ENCODE assay signal across 8 mouse cellular contexts in the genomic region with DNA sequence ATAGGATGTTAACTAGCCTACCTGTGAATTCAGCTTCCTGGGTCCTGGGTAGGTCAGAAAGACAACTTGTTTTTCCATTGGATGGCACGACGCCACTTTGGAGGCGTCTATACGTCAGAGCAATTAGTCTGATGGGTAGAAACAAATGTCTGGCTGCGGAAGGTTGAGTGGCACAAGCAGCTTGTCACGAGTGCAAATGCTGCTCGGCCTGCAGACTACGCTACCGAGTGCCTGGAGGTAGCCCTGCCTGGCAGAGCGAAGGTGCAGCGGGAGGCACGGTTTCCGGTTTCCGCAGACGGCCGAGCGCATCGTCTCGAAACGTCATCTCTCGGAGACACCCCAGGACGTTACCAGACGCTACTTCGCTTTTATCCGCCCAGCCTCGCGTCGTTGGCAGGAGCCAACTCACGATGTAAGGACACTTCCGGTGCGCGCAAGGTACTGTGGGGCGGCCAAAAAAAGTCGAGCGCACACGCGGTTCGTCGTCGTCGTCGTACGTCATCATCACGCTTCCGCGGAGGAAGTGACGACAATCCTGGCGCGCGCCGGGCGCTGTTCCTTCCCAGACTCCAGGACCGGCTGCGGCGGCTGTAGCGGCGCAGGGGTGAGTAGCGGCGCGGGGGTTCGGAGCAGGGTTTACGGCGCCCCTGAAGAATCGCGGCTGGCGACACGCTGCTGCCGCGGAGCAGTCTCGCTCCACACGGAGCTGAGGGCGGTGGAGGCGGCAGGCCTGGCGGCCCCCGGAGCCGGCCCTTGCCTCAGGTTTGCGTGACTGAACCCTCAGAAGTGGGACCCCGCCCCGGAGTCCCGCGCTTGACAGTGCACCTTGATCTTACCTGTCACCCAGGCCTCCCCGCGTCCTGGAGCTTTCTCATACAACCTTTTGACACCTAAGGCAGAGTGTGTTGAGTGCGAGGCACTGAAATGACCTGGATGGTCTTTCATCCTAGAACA. TPM values are rescaled to one million over a fixed set of nuclear protein-coding genes. Genes with fewer than 3 reads are reported as not detected.
DNase-seq lines count a peak whose midpoint lies in the region; ATAC-seq lines count a peak whose summit lies in the region.

A gene (plus strand): TSS at position 517 of the 954 bp plus-strand sequence.

- no peaks in the 10 kb centered on the region for H3K9me3 ChIP-seq in heart, embryonic 13.5 days
- H3K9me3 ChIP-seq in liver, embryonic 12.5 days (replicated peaks), result no peaks in the 10 kb centered on the region
- no peaks in the 10 kb centered on the region for H3K9me3 ChIP-seq in stomach, embryonic 15.5 days

- peak; percentile 100 for DNase-seq in CD4-positive, CD25-positive, alpha-beta regulatory T cell, adult 2 months (ENCODE audit: low read depth, low spot score)
- peak; percentile 87 for DNase-seq in fat pad, adult 2 months (ENCODE audit: extremely low read depth, low read depth, low spot score)
- DNase-seq in kidney, postnatal 10 days, result peak; percentile 98
- peak; percentile 95 to 97 for DNase-seq in natural killer cell, adult 2 months (ENCODE audit: low spot score in 2 of 2)

- no peaks in the 10 kb centered on the region for H3K27me3 ChIP-seq in heart, embryonic 13.5 days (replicated peaks)
- no peaks in the 10 kb centered on the region for H3K27me3 ChIP-seq in liver, embryonic 12.5 days (replicated peaks)
- no peaks in the 10 kb centered on the region for H3K27me3 ChIP-seq in stomach, embryonic 15.5 days (replicated peaks)

- H3K9ac ChIP-seq in heart, embryonic 13.5 days, result peak within 1 kb of the TSS; percentile 94
- H3K9ac ChIP-seq in liver, embryonic 12.5 days, result peak within 1 kb of the TSS; percentile 87
- H3K9ac ChIP-seq in stomach, embryonic 15.5 days, result peak within 1 kb of the TSS; percentile 94

- peak within 1 kb of the TSS; percentile 88 for H3K27ac ChIP-seq in brown adipose tissue, adult 24 weeks (replicated peaks; ENCODE audit: low read depth, low read length)
- peak within 1 kb of the TSS; percentile 91 for H3K27ac ChIP-seq in heart, embryonic 13.5 days (replicated peaks)
- H3K27ac ChIP-seq in liver, embryonic 12.5 days, result peak within 1 kb of the TSS; percentile 95
- H3K27ac ChIP-seq in stomach, embryonic 15.5 days, result peak within 1 kb of the TSS; percentile 91

- WGBS in heart, embryonic 13.5 days, result under 1% methylated on average over 84 of the region's 84 CpGs
- WGBS in liver, embryonic 12.5 days (ENCODE audit: insufficient replicate concordance), result under 1% methylated on average over 84 of the region's 84 CpGs
- WGBS in stomach, embryonic 15.5 days, result under 1% methylated on average over 84 of the region's 84 CpGs

- peaks cover 57% of the 10 kb centered on the region for H3K36me3 ChIP-seq in heart, embryonic 13.5 days
- H3K36me3 ChIP-seq in liver, embryonic 12.5 days, result peaks cover 58% of the 10 kb centered on the region
- H3K36me3 ChIP-seq in stomach, embryonic 15.5 days, result peaks cover 11% of the 10 kb centered on the region

- peak within 1 kb of the TSS; percentile 92 for H3K4me2 ChIP-seq in heart, embryonic 13.5 days
- H3K4me2 ChIP-seq in liver, embryonic 12.5 days, result peak within 1 kb of the TSS; percentile 68
- peak within 1 kb of the TSS; percentile 76 for H3K4me2 ChIP-seq in stomach, embryonic 15.5 days

- no peaks in the 10 kb centered on the region for H3K4me1 ChIP-seq in brown adipose tissue, adult 24 weeks (ENCODE audit: control insufficient read depth, insufficient read depth, insufficient read length, low read length)
- peaks cover 12% of the 10 kb centered on the region for H3K4me1 ChIP-seq in heart, embryonic 13.5 days
- H3K4me1 ChIP-seq in liver, embryonic 12.5 days, result peaks cover 14% of the 10 kb centered on the region
- H3K4me1 ChIP-seq in stomach, embryonic 15.5 days, result 0 out of 2 replicates have a peak, but pooled peaks cover 4% of the 10 kb centered on the region

- peak within 1 kb of the TSS; percentile 91 for H3K4me3 ChIP-seq in brown adipose tissue, adult 24 weeks (ENCODE audit: insufficient read depth, low read depth, low read length)
- H3K4me3 ChIP-seq in heart, embryonic 13.5 days, result peak within 1 kb of the TSS; percentile 98
- H3K4me3 ChIP-seq in liver, embryonic 12.5 days, result peak within 1 kb of the TSS; percentile 85
- peak within 1 kb of the TSS; percentile 100 for H3K4me3 ChIP-seq in stomach, embryonic 15.5 days (replicated peaks)

- peak; percentile 99 for ATAC-seq in heart, embryonic 13.5 days (ENCODE audit: extremely low read depth, insufficient number of reproducible peaks, low FRiP score, low TSS enrichment)
- ATAC-seq in liver, embryonic 12.5 days, result peak; percentile 100
- peak; percentile 100 for ATAC-seq in stomach, embryonic 15.5 days (ENCODE audit: insufficient read depth, low FRiP score, low read depth)

RNA-seq across cellular contexts. Expression of the gene that starts here (rescaled TPM):
- polyA plus RNA-seq in brown adipose tissue, adult 24 weeks (2012; ENCODE audit: insufficient read depth, insufficient read length, missing spikeins), result 32.4 and 37.9 TPM in 2 replicates
- 39.6 and 40.2 TPM in 2 replicates for polyA plus RNA-seq in heart, embryonic 13.5 days (2015; fragmentation: Nextera tagmentation; extraction: Ambion mirVana)
- polyA plus RNA-seq in liver, embryonic 12.5 days (2016; fragmentation: Nextera tagmentation; extraction: Ambion mirVana), result 41.1 and 45.5 TPM in 2 replicates
- 56.7 and 59.8 TPM in 2 replicates for polyA plus RNA-seq in stomach, embryonic 15.5 days (2015; fragmentation: Nextera tagmentation; extraction: Ambion mirVana)

Comparison
In these comparisons a context has a peak if more than half of its experiments do, and no peak if none do; other contexts are left out.
1. Peak in every context shown above with its lines: DNase-seq, ATAC-seq, H3K4me3 ChIP-seq and H3K27ac ChIP-seq.